Comparison of ENCODE assay signal across 15 mouse cellular contexts in genomic region chr5:53529846-53530245, GRCm38 (mm10).
DNase-seq lines count a peak whose midpoint lies in the region; ATAC-seq and TF ChIP-seq lines count a peak whose summit lies in the region.
"Had no signal": no experiment of that assay in that cellular context is flagged by ENCODE, and none has a peak within 500 bp of the region (broad histone marks: within the 10 kb centered on the region; RNA-seq: fewer than 3 reads in every experiment).

No protein-coding gene starts in this region.

- no peak for TF ChIP-seq POLR2A in myocyte (IDR thresholded peaks at IDR 0.05; ENCODE audit: insufficient read length, low read depth)

- peak; percentile 34 for DNase-seq in heart, postnatal 0 days (ENCODE audit: low spot score)
- DNase-seq in heart, embryonic 10.5 days (ENCODE audit: low spot score) = no peak
- DNase-seq in midbrain, postnatal 0 days (ENCODE audit: low spot score) = peak; percentile 63
- DNase-seq in midbrain, embryonic 10.5 days (ENCODE audit: low spot score) = no peak
- DNase-seq in embryo, embryonic 10.5 days (ENCODE audit: low spot score) = no peak
- DNase-seq: adrenal gland, postnatal 36 days; cerebellum, adult 11-12 months; liver, postnatal 0 days; right cerebral cortex, postnatal 4 days had no signal

- ATAC-seq in heart, postnatal 0 days (ENCODE audit: insufficient read depth, low read depth) = no peak
- ATAC-seq in midbrain, postnatal 0 days (ENCODE audit: low FRiP score) = no peak
- ATAC-seq in hematopoietic stem cell, adult 5-6 weeks (replicated peaks in 1 of 2; ENCODE audit: insufficient read depth in 1 of 2, low FRiP score in 2 of 2, low TSS enrichment in 1 of 2, low read depth in 1 of 2, poor library complexity in 2 of 2, severe bottlenecking in 2 of 2) = 0 out of 4 replicates have a peak, but pooled peaks have one; percentile 29 to 37
- ATAC-seq: liver, postnatal 0 days; midbrain, embryonic 16.5 days had no signal

- TF ChIP-seq CTCF in heart, postnatal 0 days (IDR thresholded peaks at IDR 0.05; ENCODE audit: low read depth) = no peak
- no peak for TF ChIP-seq CTCF in midbrain, postnatal 0 days (IDR thresholded peaks at IDR 0.05)

- H3ac ChIP-seq in myocyte (ENCODE audit: control insufficient read depth, insufficient read length) = no peak overlapping the region

- H3K79me2 ChIP-seq in myocyte (ENCODE audit: control insufficient read depth, insufficient read depth) = no peaks in the 10 kb centered on the region

- no peak overlapping the region for H3K4me2 ChIP-seq in heart, postnatal 0 days (ENCODE audit: low read depth, low read length)
- no peak overlapping the region for H3K4me2 ChIP-seq in midbrain, postnatal 0 days (ENCODE audit: low read depth, low read length, poor library complexity, severe bottlenecking)
- H3K4me2 ChIP-seq in myocyte (ENCODE audit: low read depth) = no peak overlapping the region
- H3K4me2 ChIP-seq: forebrain, embryonic 12.5 days; neural tube, embryonic 15.5 days had no signal

- no peak overlapping the region for H3K4me3 ChIP-seq in heart, postnatal 0 days (ENCODE audit: low read depth, low read length)
- no peak overlapping the region for H3K4me3 ChIP-seq in heart, embryonic 10.5 days
- no peak overlapping the region for H3K4me3 ChIP-seq in midbrain, postnatal 0 days (ENCODE audit: low read depth, low read length)
- no peak overlapping the region for H3K4me3 ChIP-seq in midbrain, embryonic 10.5 days
- no peak overlapping the region for H3K4me3 ChIP-seq in myocyte
- H3K4me3 ChIP-seq: forebrain, embryonic 12.5 days; neural tube, embryonic 15.5 days had no signal

- H3K27me3 ChIP-seq in heart, postnatal 0 days (ENCODE audit: control insufficient read depth, insufficient read depth, low read length) = no peaks in the 10 kb centered on the region
- H3K27me3 ChIP-seq in heart, embryonic 10.5 days (ENCODE audit: insufficient read depth, poor library complexity, severe bottlenecking) = peaks cover 29% of the 10 kb centered on the region; the same call in 1 of the 2 replicates
- no peaks in the 10 kb centered on the region for H3K27me3 ChIP-seq in midbrain, postnatal 0 days (ENCODE audit: insufficient read depth, low read length)
- no peaks in the 10 kb centered on the region for H3K27me3 ChIP-seq in midbrain, embryonic 10.5 days (ENCODE audit: low read depth, poor library complexity, severe bottlenecking)
- no peaks in the 10 kb centered on the region for H3K27me3 ChIP-seq in myocyte (ENCODE audit: control insufficient read depth, insufficient read depth, insufficient read length)
- H3K27me3 ChIP-seq: CH12.LX; forebrain, embryonic 12.5 days; neural tube, embryonic 15.5 days had no signal

- no peaks in the 10 kb centered on the region for H3K4me1 ChIP-seq in heart, postnatal 0 days (ENCODE audit: control insufficient read depth, insufficient read depth)
- peaks cover 14% of the 10 kb centered on the region for H3K4me1 ChIP-seq in heart, embryonic 10.5 days
- H3K4me1 ChIP-seq in midbrain, postnatal 0 days (ENCODE audit: insufficient read depth, low read length) = peaks cover 4% of the 10 kb centered on the region; the same call in 1 of the 2 replicates
- peaks cover 30% of the 10 kb centered on the region for H3K4me1 ChIP-seq in midbrain, embryonic 10.5 days

- H3K27ac ChIP-seq in heart, postnatal 0 days (ENCODE audit: low read depth) = no peak overlapping the region
- H3K27ac ChIP-seq in heart, embryonic 10.5 days = no peak overlapping the region
- no peak overlapping the region for H3K27ac ChIP-seq in midbrain, postnatal 0 days (ENCODE audit: low read depth, low read length)
- no peak overlapping the region for H3K27ac ChIP-seq in midbrain, embryonic 10.5 days (replicated peaks)
- H3K27ac ChIP-seq: forebrain, embryonic 12.5 days; neural tube, embryonic 15.5 days had no signal

- WGBS in heart, postnatal 0 days = 76% methylated on average over 1 of the region's 1 CpGs
- WGBS in heart, embryonic 10.5 days = 81% methylated on average over 1 of the region's 1 CpGs
- 95% methylated on average over 1 of the region's 1 CpGs for WGBS in midbrain, postnatal 0 days
- WGBS in midbrain, embryonic 10.5 days = 91% methylated on average over 1 of the region's 1 CpGs

- TF ChIP-seq EP300 in heart, postnatal 0 days (IDR thresholded peaks at IDR 0.05; ENCODE audit: low read depth) = no peak

- H3K36me3 ChIP-seq in heart, postnatal 0 days (replicated peaks; ENCODE audit: control insufficient read depth, insufficient read depth, low read length) = no peaks in the 10 kb centered on the region
- no peaks in the 10 kb centered on the region for H3K36me3 ChIP-seq in heart, embryonic 10.5 days
- H3K36me3 ChIP-seq in midbrain, postnatal 0 days (ENCODE audit: insufficient read depth, low read length) = no peaks in the 10 kb centered on the region
- no peaks in the 10 kb centered on the region for H3K36me3 ChIP-seq in midbrain, embryonic 10.5 days
- no peaks in the 10 kb centered on the region for H3K36me3 ChIP-seq in myocyte (ENCODE audit: control insufficient read depth, insufficient read depth)
- H3K36me3 ChIP-seq: forebrain, embryonic 12.5 days; neural tube, embryonic 15.5 days had no signal

- H3K9ac ChIP-seq in heart, postnatal 0 days (replicated peaks; ENCODE audit: low read depth, low read length) = no peak overlapping the region
- H3K9ac ChIP-seq in midbrain, postnatal 0 days (replicated peaks; ENCODE audit: low read length, poor library complexity, severe bottlenecking) = no peak overlapping the region
- H3K9ac ChIP-seq: forebrain, embryonic 12.5 days; liver, postnatal 0 days; neural tube, embryonic 15.5 days had no signal

- H3K9me3 ChIP-seq in heart, postnatal 0 days (replicated peaks; ENCODE audit: control insufficient read depth, low read length) = no peaks in the 10 kb centered on the region
- H3K9me3 ChIP-seq in heart, embryonic 10.5 days = no peaks in the 10 kb centered on the region
- no peaks in the 10 kb centered on the region for H3K9me3 ChIP-seq in midbrain, postnatal 0 days (ENCODE audit: low read length)
- H3K9me3 ChIP-seq in midbrain, embryonic 10.5 days (replicated peaks) = no peaks in the 10 kb centered on the region
- H3K9me3 ChIP-seq: forebrain, embryonic 12.5 days; neural tube, embryonic 15.5 days had no signal

TF ChIP-seq in myocyte, 11 proteins besides CTCF, POLR2A, EP300 and RAD21:
- TF ChIP-seq TCF12 (IDR thresholded peaks at IDR 0.05; ENCODE audit: insufficient read depth, poor library complexity, severe bottlenecking) = peak; percentile 33
- no peak for TF ChIP-seq TCF3 (IDR thresholded peaks at IDR 0.05; ENCODE audit: insufficient read length, low read depth)
- no peak for TF ChIP-seq USF1 (IDR thresholded peaks at IDR 0.05; ENCODE audit: low read depth)
- TF ChIP-seq POLR2AphosphoS2 (IDR thresholded peaks at IDR 0.05; ENCODE audit: insufficient read length, low read depth) = no peak
- TF ChIP-seq MAX (IDR thresholded peaks at IDR 0.05; ENCODE audit: low read depth) = no peak
- peak in 1 of 3 experiments; percentile 19 for TF ChIP-seq MYOD1 (IDR thresholded peaks at IDR 0.05; ENCODE audit: control insufficient read depth in 1 of 3, insufficient read length in 2 of 3, low read depth in 2 of 3)
- TF ChIP-seq E2F4 (IDR thresholded peaks at IDR 0.05; ENCODE audit: insufficient read depth) = no peak
- TF ChIP-seq MYOG (IDR thresholded peaks at IDR 0.05; ENCODE audit: control insufficient read depth in 1 of 3, insufficient read depth in 1 of 3, insufficient read length in 2 of 3, low read depth in 2 of 3) = peak in 1 of 3 experiments; percentile 62
- TF ChIP-seq REST (IDR thresholded peaks at IDR 0.05; ENCODE audit: insufficient read depth, insufficient read length) = no peak
- TF ChIP-seq SRF (IDR thresholded peaks at IDR 0.05; ENCODE audit: control insufficient read depth, insufficient read length, low read depth) = no peak
- 0 out of 2 replicates have a peak, but pooled peaks have one; percentile 16 for TF ChIP-seq CEBPB (IDR thresholded peaks at IDR 0.05; ENCODE audit: insufficient read depth, poor library complexity, severe bottlenecking)

Comparison
In these comparisons a context has a peak if more than half of its experiments do, and no peak if none do; other contexts are left out.
1. DNase-seq: peak in heart, postnatal 0 days (single experiment) and midbrain, postnatal 0 days (single experiment); none in heart, embryonic 10.5 days (single experiment), midbrain, embryonic 10.5 days (single experiment) and embryo, embryonic 10.5 days (single experiment).
2. ATAC-seq: peak in hematopoietic stem cell, adult 5-6 weeks (2 of 2); none in heart, postnatal 0 days (single experiment) and midbrain, postnatal 0 days (single experiment).